Mouse (Mus musculus) midbrain, embryonic 12.5 days (tissue): Measurements from ENCODE around the gene Dusp2. TPM values are rescaled to one million over a fixed set of nuclear protein-coding genes. Genes with fewer than 3 reads are reported as not detected.

Experiments
- ATAC-seq: fragments of 200-750 bp; cut with Nextera tagmentation; 2 replicates; pipeline ENCODE4 v1.8.0; 2017; ENCODE audit warnings: low read depth, moderate TSS enrichment, moderate library complexity; ENCODE audit not compliant: low FRiP score
- H3K27ac ChIP-seq: fragments of 300-500 bp; sonication (generic); replicated peaks from 2 replicates; pipeline ENCODE4 v1.5.1; 2016; ENCODE audit warnings: mild to moderate bottlenecking
- H3K27me3 ChIP-seq: fragments of 300-500 bp; sonication (generic); 2 replicates; pipeline ENCODE4 v1.6.1; 2016; ENCODE audit warnings: mild to moderate bottlenecking
- H3K36me3 ChIP-seq: fragments of 300-500 bp; sonication (generic); 2 replicates; pipeline ENCODE4 v1.6.1; 2016
- H3K4me1 ChIP-seq: fragments of 300-500 bp; sonication (generic); 2 replicates; pipeline ENCODE4 v1.6.1; 2016
- H3K4me2 ChIP-seq: fragments of 300-500 bp; sonication (generic); replicated peaks from 2 replicates; pipeline ENCODE4 v1.6.1; 2016; ENCODE audit warnings: mild to moderate bottlenecking, moderate library complexity
- H3K4me3 ChIP-seq: fragments of 300-500 bp; sonication (generic); 2 replicates; pipeline ENCODE4 v1.5.1; 2016; ENCODE audit warnings: mild to moderate bottlenecking
- H3K9ac ChIP-seq: fragments of 300-500 bp; sonication (generic); replicated peaks from 2 replicates; pipeline ENCODE4 v1.6.1; 2016; ENCODE audit warnings: mild to moderate bottlenecking, moderate library complexity
- H3K9me3 ChIP-seq: fragments of 300-500 bp; sonication (generic); 2 replicates; pipeline ENCODE4 v1.6.1; 2016; ENCODE audit warnings: mild to moderate bottlenecking
- WGBS: fragments of 180-500 bp; shearing (Covaris S2); methylation state at CpG from one replicate; pipeline ENCODE4 v1.1.7; 2016; 5-methylcytosine and 5-hydroxymethylcytosine counted together
- polyA plus RNA-seq: library from polyadenylated mRNA; unstranded; fragments of >200 nt; fragmentation: Nextera tagmentation; extraction: Ambion mirVana; gene quantifications from 2 replicates; pipeline ENCODE4 v1.2.1, GENCODE M21; 2016

The Dusp2 gene
- polyA plus RNA-seq, 1 experiment from 2014 or later = 7.1 TPM

DNA sequence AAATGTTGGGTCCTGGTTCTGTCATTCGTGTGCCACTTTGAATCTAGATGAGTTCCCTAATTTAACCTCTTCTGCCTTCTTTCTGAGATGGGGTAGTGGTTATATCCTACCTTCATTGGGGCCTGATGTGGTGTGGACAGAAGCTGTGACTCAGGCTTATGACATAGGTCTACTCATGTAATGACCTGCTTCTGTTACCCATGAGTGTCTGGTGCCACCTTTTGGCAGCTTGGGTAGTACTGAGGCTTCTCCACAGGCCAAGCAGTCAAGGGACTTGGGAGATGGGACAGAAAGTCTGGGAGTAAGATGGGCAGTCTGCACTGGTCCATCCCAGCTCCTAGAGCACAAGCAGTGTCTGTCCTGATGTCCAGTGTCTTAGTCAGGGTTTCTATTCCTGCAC lies 10.4 kb downstream of the Dusp2 start:
- no peak overlapping the region for H3K9ac ChIP-seq
- no peak overlapping the region for H3K4me2 ChIP-seq
- H3K36me3 ChIP-seq = no peaks in the 10 kb centered on the region
- H3K27me3 ChIP-seq = 0 out of 2 replicates have a peak, but pooled peaks cover 3% of the 10 kb centered on the region
- H3K27ac ChIP-seq = no peak overlapping the region
- no peaks in the 10 kb centered on the region for H3K9me3 ChIP-seq
- H3K4me3 ChIP-seq = no peak overlapping the region
- H3K4me1 ChIP-seq = no peaks in the 10 kb centered on the region
- WGBS = 68% methylated on average over 1 of the region's 1 CpGs
- ATAC-seq = no peak

DNA sequence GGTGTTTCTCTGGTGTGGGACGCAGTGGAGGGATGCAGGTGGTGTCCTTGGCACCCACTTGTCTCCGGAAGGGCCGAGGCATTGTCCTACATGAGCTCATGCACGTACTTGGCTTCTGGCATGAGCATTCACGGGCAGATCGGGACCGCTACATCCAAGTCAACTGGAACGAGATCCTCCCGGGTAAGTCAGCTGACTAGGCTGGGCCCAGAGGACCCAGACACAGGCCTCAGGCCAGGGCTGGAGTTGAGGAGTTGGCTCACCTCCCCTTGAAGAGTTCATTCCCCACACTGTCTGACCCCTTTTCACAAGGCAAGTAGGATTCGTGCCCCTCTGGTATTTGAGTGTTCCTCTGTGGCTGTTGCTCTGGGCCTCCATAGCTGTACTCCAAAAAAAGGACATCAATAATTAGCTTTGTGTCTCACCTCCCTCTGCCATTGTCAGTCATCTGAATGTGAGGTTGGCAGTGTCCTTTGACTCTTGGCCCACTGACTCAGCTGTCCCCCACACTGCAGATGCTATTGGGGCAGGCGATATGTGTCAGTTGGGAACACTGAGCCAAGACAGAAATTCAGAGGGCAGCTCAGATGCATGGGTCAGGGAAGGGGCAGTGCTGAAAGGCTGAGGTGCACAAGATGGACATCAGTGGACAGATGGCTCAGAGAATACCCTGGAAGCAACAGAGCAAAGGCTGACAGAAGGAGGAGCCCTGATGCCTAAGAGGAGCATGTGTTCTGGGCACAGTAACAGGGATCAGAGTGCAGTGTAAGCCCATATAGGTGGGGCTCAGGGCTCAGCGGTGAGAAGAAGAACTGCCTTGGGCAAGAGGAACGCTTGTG lies 11.4 kb downstream of the Dusp2 start:
- Histone ChIP-seq H3K4me1 (no peaks in the 10 kb centered on the region), H3K9me3 (no peaks in the 10 kb centered on the region), H3K4me3 (no peak overlapping the region), H3K9ac (no peak overlapping the region), H3K4me2 (no peak overlapping the region), H3K27me3 (0 out of 2 replicates have a peak, but pooled peaks cover 3% of the 10 kb centered on the region), H3K27ac (no peak overlapping the region), H3K36me3 (no peaks in the 10 kb centered on the region)
- ATAC-seq = no peak
- 78% methylated on average over 13 of the region's 13 CpGs for WGBS

DNA sequence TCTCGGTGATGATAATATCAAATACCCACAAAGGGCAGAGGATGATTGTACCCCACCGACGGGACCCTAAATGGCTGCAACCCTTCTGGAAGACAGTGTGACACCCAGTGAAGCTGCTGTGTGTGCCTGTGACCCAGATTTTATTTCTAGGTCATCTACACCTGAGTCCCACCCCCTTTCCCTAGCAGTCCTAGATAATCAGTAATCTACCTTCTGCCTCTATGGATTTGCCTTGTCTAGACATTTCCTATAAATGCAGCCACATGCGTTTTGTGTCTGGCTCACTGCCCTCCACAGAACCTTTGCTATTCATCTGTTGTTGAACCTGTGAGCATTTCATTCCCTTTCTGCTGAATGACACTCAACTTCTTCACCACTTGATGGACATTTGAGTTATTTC lies 17.9 kb downstream of the Dusp2 start:
- H3K27me3 ChIP-seq = peaks cover 18% of the 10 kb centered on the region
- no peak overlapping the region for H3K9ac ChIP-seq

DNA sequence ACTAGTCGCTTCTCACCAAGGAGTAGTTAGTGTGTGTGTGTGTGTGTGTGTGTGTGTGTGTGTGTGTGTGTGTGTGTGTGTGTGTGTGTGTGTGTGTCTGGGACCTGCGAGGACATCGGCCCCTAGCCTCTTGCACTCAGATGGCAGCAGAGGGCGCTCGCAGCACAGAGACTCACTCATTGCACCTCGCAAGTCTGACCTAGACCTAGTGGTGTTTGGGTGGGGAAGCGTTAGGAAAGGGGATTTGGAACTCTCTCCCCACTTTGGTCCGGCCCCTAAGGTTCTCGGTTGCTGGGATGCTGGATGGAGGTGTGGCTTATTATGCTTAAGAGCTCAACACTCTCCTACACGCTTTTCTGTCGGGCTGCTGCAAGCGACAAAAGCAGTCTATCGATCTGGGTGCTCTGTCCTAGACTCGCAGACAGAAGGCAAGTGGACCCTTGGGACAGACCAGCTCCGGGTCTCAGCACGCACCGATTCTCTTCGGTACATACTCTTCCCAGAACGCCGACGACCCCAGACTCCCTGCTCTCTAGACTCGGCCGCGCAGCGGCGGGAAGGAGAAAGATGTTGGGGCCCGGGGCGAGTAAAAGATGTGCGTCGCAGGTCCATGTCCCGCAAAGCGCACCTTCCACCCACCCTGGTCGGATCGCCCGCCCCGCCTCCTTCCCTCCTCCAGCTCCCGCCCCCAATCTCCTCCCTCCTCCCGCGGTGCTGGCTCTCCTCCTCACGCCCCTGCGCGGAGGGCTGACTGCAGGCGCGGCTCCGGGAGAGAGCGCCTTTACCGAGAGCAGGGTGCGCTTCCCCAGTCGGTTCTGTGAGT lies 26.7 kb downstream of the Dusp2 start, which contains the start of gene Adra2b:
Adra2b (plus strand) TSS at position 750 of the 823 bp plus-strand sequence.
- H3K4me3 ChIP-seq = peak within 1 kb of the TSS; percentile 43

More for the DNA sequence above, 17.9 kb downstream of the Dusp2 start:
- H3K9me3 ChIP-seq = no peaks in the 10 kb centered on the region
- H3K4me1 ChIP-seq = no peaks in the 10 kb centered on the region
- H3K4me3 ChIP-seq = no peak overlapping the region
- no peaks in the 10 kb centered on the region for H3K36me3 ChIP-seq
- H3K4me2 ChIP-seq = no peak overlapping the region
- no peak for ATAC-seq
- 87% methylated on average over 4 of the region's 4 CpGs for WGBS
- no peak overlapping the region for H3K27ac ChIP-seq

DNA sequence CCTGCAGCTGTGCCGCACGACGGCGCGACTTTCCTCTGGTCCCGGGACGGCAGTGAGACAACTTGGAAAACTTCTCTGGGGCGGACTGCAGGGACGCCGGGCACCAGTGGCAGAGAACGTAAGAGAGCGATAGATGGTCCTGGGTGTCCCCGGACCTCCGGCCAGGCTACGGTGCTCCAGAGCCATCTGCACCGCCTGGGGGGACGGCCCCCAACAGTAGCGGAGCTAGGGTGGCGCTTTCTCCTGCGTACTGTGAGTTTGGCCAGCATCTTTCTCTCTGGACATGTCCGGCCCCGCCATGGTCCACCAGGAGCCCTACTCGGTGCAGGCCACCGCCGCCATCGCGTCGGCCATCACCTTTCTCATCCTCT lies 27.3 kb downstream of the Dusp2 start:
- WGBS = 2% methylated on average over 28 of the region's 28 CpGs
- peak overlapping the region; percentile 17; the same call in 1 of the 2 replicates for H3K9ac ChIP-seq
- H3K27ac ChIP-seq = no peak overlapping the region
- H3K9me3 ChIP-seq = no peaks in the 10 kb centered on the region
- H3K4me2 ChIP-seq = peak overlapping the region; percentile 73
- ATAC-seq = no peak
- H3K27me3 ChIP-seq = peaks cover 89% of the 10 kb centered on the region
- H3K4me3 ChIP-seq = peak overlapping the region; percentile 43
- no peaks in the 10 kb centered on the region for H3K36me3 ChIP-seq
- H3K4me1 ChIP-seq = peaks cover 15% of the 10 kb centered on the region

More for the DNA sequence above, 26.7 kb downstream of the Dusp2 start, which contains the start of gene Adra2b:
- Histone ChIP-seq H3K9me3 (no peaks in the 10 kb centered on the region), H3K36me3 (no peaks in the 10 kb centered on the region), H3K27me3 (peaks cover 86% of the 10 kb centered on the region), H3K4me1 (peaks cover 15% of the 10 kb centered on the region), H3K27ac (no peak within 1 kb of the TSS), H3K9ac (peak within 1 kb of the TSS; percentile 17; the same call in 1 of the 2 replicates), H3K4me2 (peak within 1 kb of the TSS; percentile 73)
- ATAC-seq = peak; percentile 67
- 1% methylated on average over 42 of the region's 49 CpGs for WGBS

DNA sequence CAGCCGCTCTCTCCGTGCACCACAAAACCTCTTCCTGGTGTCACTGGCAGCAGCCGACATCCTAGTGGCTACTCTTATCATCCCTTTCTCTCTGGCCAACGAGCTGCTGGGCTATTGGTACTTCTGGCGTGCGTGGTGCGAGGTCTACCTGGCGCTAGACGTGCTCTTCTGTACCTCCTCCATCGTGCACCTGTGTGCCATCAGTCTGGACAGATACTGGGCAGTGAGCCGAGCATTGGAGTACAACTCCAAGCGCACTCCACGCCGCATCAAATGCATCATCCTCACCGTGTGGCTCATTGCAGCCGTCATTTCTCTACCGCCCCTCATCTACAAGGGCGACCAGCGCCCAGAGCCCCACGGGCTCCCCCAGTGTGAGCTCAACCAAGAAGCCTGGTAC lies 27.7 kb downstream of the Dusp2 start:
- Histone ChIP-seq H3K4me3 (peak overlapping the region; percentile 43), H3K9me3 (no peaks in the 10 kb centered on the region), H3K36me3 (no peaks in the 10 kb centered on the region), H3K27me3 (peaks cover 85% of the 10 kb centered on the region), H3K4me1 (peaks cover 15% of the 10 kb centered on the region), H3K9ac (no peak overlapping the region), H3K4me2 (peak overlapping the region; percentile 73), H3K27ac (no peak overlapping the region)
- no peak for ATAC-seq
- 7% methylated on average over 20 of the region's 20 CpGs for WGBS

DNA sequence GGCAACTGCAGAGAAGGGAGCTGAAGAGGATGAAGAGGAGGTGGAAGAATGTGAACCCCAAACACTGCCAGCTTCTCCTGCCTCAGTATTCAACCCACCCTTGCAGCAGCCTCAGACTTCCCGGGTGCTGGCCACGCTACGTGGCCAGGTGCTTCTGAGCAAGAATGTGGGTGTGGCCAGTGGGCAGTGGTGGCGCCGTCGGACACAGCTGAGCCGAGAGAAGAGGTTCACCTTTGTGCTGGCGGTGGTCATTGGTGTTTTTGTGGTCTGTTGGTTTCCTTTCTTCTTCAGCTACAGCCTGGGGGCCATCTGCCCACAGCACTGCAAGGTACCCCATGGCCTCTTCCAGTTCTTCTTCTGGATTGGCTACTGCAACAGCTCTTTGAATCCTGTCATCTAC lies 28.5 kb downstream of the Dusp2 start:
- 28% methylated on average over 8 of the region's 8 CpGs for WGBS
- H3K4me1 ChIP-seq = peaks cover 15% of the 10 kb centered on the region
- H3K27ac ChIP-seq = no peak overlapping the region
- H3K4me2 ChIP-seq = no peak overlapping the region
- H3K9ac ChIP-seq = no peak overlapping the region
- no peak overlapping the region for H3K4me3 ChIP-seq
- peaks cover 84% of the 10 kb centered on the region for H3K27me3 ChIP-seq
- ATAC-seq = no peak
- no peaks in the 10 kb centered on the region for H3K36me3 ChIP-seq
- no peaks in the 10 kb centered on the region for H3K9me3 ChIP-seq

DNA sequence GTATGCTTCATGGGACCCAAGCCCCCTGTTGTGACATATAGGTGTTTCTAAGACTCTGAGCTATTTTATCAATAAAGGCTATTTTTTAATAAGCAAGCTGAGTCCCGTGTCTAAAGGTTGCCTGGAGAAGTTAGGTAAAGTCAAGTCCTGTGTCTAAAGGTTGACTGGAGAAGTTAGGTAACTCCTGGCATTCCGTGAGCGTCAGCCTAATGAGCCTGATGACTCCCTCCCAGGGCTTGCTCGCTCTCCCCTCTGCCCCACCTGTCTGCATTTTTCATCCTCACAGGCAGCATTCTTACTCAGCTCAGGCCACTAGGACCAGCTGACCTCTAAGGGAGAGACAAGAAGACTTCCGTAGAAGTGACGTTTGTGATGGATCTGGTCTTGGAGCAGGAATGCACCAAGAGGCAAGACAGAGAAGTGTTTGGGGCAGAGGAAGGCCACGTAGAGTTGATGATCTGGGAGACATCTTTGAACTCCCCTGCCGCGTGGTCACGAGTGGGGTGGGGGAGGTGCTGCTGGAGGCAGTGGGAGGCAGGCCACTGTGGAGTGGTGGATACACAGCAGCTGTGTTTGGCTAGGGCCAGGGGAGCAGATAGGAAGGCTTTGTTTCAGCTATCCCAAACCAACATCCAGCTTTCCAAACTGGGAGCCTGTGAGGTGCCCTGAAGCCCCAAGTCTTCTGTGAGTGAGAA lies 31.3 kb downstream of the Dusp2 start:
- Histone ChIP-seq H3K27ac (no peak overlapping the region), H3K4me3 (no peak overlapping the region)
- WGBS = 74% methylated on average over 10 of the region's 10 CpGs

DNA sequence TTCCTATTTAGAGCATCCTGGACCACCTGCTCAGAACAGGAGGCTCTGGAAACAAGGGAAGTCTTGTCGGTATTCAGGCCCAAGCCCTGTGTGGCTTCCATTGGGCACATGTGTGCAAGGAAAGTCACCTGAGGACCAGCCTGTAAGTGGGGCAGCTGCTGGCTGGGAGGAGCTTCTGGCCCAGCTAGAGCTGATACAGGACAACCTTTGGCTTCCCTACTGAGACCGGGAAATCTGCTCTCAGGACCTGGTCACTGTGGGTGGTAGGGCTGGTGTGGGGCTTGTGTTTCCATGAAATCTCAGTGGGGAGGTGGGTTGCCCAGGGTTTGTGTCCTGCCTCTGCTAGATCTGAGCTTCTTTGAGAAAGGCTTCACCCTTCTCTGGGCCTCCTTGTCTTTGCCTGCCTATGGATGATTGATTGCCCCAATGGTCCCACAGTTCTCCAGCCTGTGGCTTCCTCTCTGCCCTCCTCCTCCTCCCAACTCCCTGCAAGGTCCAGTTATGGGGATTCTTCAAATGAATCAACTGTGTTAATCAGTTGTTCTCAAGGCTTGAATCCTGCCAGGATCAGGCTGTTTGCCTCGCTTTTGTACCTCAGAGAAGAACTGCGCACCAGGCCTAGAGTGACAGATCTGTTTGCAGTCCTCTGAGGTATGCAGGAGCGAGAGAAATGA lies 33.9 kb downstream of the Dusp2 start:
- Histone ChIP-seq H3K27ac (no peak overlapping the region), H3K4me1 (no peaks in the 10 kb centered on the region), H3K36me3 (no peaks in the 10 kb centered on the region), H3K9ac (no peak overlapping the region), H3K27me3 (peaks cover 35% of the 10 kb centered on the region), H3K9me3 (no peaks in the 10 kb centered on the region), H3K4me3 (no peak overlapping the region), H3K4me2 (no peak overlapping the region)
- WGBS = 74% methylated on average over 5 of the region's 5 CpGs
- ATAC-seq = no peak

More for the DNA sequence above, 31.3 kb downstream of the Dusp2 start:
- Histone ChIP-seq H3K9me3 (no peaks in the 10 kb centered on the region), H3K4me1 (peaks cover 15% of the 10 kb centered on the region), H3K27me3 (peaks cover 60% of the 10 kb centered on the region), H3K36me3 (no peaks in the 10 kb centered on the region), H3K9ac (no peak overlapping the region), H3K4me2 (no peak overlapping the region)
- ATAC-seq = no peak

DNA sequence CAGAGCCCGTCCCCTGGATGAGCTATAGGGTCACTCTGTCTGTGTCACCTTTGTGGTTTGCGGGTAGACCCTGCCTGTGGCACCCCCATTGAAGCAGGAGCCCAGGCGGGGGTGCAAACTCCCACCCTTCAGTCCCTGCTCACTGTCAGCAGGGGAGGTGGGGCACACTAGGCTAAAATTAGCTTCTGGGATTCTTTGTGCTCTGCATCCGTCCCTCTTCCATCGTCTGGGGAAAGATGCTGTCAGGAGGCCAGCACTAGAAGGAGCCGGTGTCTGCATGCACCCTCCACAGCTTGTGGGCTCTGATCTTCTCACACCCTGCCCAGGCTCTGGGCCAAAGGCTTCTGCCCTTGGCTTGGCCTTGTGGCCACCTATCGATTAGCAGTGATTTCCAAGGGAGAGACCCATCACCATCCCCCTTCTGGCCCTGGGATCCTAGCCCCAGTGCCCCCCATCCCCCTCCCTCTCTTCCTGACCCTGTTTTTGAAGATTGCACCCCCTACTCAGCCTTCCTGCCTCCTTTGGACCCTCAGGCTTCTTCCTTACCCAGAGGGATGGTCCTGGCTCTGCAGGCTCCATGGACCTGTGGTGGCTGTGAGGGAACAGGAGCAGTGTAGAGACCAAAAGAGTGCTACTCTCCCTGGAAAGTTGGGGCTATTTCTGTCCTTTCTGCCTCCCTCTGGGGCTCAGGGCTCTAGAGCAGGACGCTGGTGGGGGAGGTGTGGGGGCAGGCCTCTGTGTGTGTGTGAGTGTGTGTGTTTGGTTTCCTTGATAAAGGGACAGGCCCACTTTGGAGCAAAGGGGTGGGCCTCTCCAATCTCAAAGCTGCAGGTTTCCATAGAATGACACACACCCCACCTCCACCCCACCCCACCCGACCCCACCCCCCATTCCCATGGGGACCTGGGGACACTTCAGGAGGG lies 34.9 kb downstream of the Dusp2 start:
- no peak overlapping the region for H3K9ac ChIP-seq
- H3K27ac ChIP-seq = no peak overlapping the region

More for the DNA sequence above, 34.9 kb downstream of the Dusp2 start:
- 52% methylated on average over 9 of the region's 9 CpGs for WGBS
- H3K4me1 ChIP-seq = no peaks in the 10 kb centered on the region
- H3K9me3 ChIP-seq = no peaks in the 10 kb centered on the region
- no peak for ATAC-seq
- no peaks in the 10 kb centered on the region for H3K36me3 ChIP-seq
- H3K27me3 ChIP-seq = peaks cover 25% of the 10 kb centered on the region
- H3K4me2 ChIP-seq = no peak overlapping the region
- H3K4me3 ChIP-seq = no peak overlapping the region
